In genomic region chrX:102166521-102166920, GRCm38 (mm10) we compare ENCODE assay signal across 12 mouse cellular contexts. TPM values are rescaled to one million over a fixed set of nuclear protein-coding genes. Genes with fewer than 3 reads are reported as not detected.
A peak's percentile ranks its signal among the peaks of the same experiment; 100 is the strongest.
DNase-seq lines count a peak whose midpoint lies in the region; ATAC-seq and TF ChIP-seq lines count a peak whose summit lies in the region.
"Had no signal": no experiment of that assay in that cellular context is flagged by ENCODE, and none has a peak within 500 bp of the region (broad histone marks: within the 10 kb centered on the region; RNA-seq: fewer than 3 reads in every experiment).

No protein-coding gene starts in this region.

- no peaks in the 10 kb centered on the region for H3K9me3 ChIP-seq in lung, embryonic 14.5 days (ENCODE audit: low read depth, low read length)
- H3K9me3 ChIP-seq in embryonic facial prominence, embryonic 10.5 days, result no peaks in the 10 kb centered on the region
- H3K9me3 ChIP-seq in neural tube, embryonic 15.5 days (replicated peaks), result no peaks in the 10 kb centered on the region
- H3K9me3 ChIP-seq in liver, embryonic 12.5 days (replicated peaks), result no peaks in the 10 kb centered on the region

- H3K27me3 ChIP-seq in lung, embryonic 14.5 days (ENCODE audit: insufficient read depth, low read length), result no peaks in the 10 kb centered on the region
- H3K27me3 ChIP-seq in embryonic facial prominence, embryonic 10.5 days (replicated peaks; ENCODE audit: low read depth, poor library complexity, severe bottlenecking), result peaks cover 62% of the 10 kb centered on the region
- H3K27me3 ChIP-seq in neural tube, embryonic 15.5 days (replicated peaks), result no peaks in the 10 kb centered on the region
- peaks cover 17% of the 10 kb centered on the region; the same call in 1 of the 2 replicates for H3K27me3 ChIP-seq in liver, embryonic 12.5 days (replicated peaks)
- H3K27me3 ChIP-seq in thymus, adult 2 months (ENCODE audit: control insufficient read depth, insufficient read depth, low read length), result no peaks in the 10 kb centered on the region

- no peak for ATAC-seq in lung, embryonic 14.5 days (ENCODE audit: insufficient read depth)
- ATAC-seq in neural tube, embryonic 15.5 days (ENCODE audit: low FRiP score), result no peak
- no peak for ATAC-seq in liver, embryonic 12.5 days

- no peak overlapping the region for H3K4me2 ChIP-seq in lung, embryonic 14.5 days
- H3K4me2 ChIP-seq in neural tube, embryonic 15.5 days, result no peak overlapping the region
- no peak overlapping the region for H3K4me2 ChIP-seq in liver, embryonic 12.5 days
- H3K4me2 ChIP-seq: liver, embryonic 11.5 days had no signal

- WGBS in lung, embryonic 14.5 days, result 53% methylated on average over 5 of the region's 5 CpGs
- WGBS in embryonic facial prominence, embryonic 10.5 days, result 36% methylated on average over 5 of the region's 5 CpGs
- WGBS in neural tube, embryonic 15.5 days, result 43% methylated on average over 5 of the region's 5 CpGs
- WGBS in liver, embryonic 12.5 days (ENCODE audit: insufficient replicate concordance), result 72% methylated on average over 5 of the region's 5 CpGs
- WGBS in thymus, adult 2 months, result 96% methylated on average over 5 of the region's 5 CpGs

- H3K4me1 ChIP-seq in lung, embryonic 14.5 days (ENCODE audit: insufficient read depth), result no peaks in the 10 kb centered on the region
- peaks cover 10% of the 10 kb centered on the region for H3K4me1 ChIP-seq in embryonic facial prominence, embryonic 10.5 days
- H3K4me1 ChIP-seq in neural tube, embryonic 15.5 days, result peaks cover 5% of the 10 kb centered on the region
- H3K4me1 ChIP-seq in liver, embryonic 12.5 days, result peaks cover 9% of the 10 kb centered on the region
- H3K4me1 ChIP-seq in thymus, adult 2 months (replicated peaks; ENCODE audit: control insufficient read depth, insufficient read depth, low read length), result no peaks in the 10 kb centered on the region

- TF ChIP-seq CTCF in lung, embryonic 14.5 days (IDR thresholded peaks at IDR 0.05; ENCODE audit: low read depth), result no peak
- no peak for TF ChIP-seq CTCF in layer of hippocampus, adult 2 months (conservative IDR thresholded peaks at IDR 0.05)
- TF ChIP-seq CTCF in thymus, adult 2 months (IDR thresholded peaks at IDR 0.05; ENCODE audit: borderline replicate concordance, control insufficient read depth, extremely low read depth, insufficient read depth, low read length, poor library complexity), result no peak

- H3K36me3 ChIP-seq in lung, embryonic 14.5 days (ENCODE audit: insufficient read depth), result no peaks in the 10 kb centered on the region
- no peaks in the 10 kb centered on the region for H3K36me3 ChIP-seq in embryonic facial prominence, embryonic 10.5 days (replicated peaks)
- no peaks in the 10 kb centered on the region for H3K36me3 ChIP-seq in neural tube, embryonic 15.5 days
- no peaks in the 10 kb centered on the region for H3K36me3 ChIP-seq in liver, embryonic 12.5 days
- no peaks in the 10 kb centered on the region for H3K36me3 ChIP-seq in thymus, adult 2 months (ENCODE audit: control insufficient read depth, insufficient read depth, low read length)

- H3K27ac ChIP-seq in lung, embryonic 14.5 days (ENCODE audit: low read depth), result 0 out of 2 replicates have a peak overlapping the region, but pooled peaks have one; percentile 24
- peak overlapping the region; percentile 74 for H3K27ac ChIP-seq in embryonic facial prominence, embryonic 10.5 days (replicated peaks)
- H3K27ac ChIP-seq in layer of hippocampus, adult 2 months, result peak overlapping the region; percentile 76
- 0 out of 2 replicates have a peak overlapping the region, but pooled peaks have one; percentile 23 for H3K27ac ChIP-seq in neural tube, embryonic 15.5 days (replicated peaks)
- H3K27ac ChIP-seq in liver, embryonic 12.5 days, result no peak overlapping the region
- H3K27ac ChIP-seq in thymus, adult 2 months (ENCODE audit: control insufficient read depth, insufficient read depth, low read length), result no peak overlapping the region

- DNase-seq in lung, embryonic 14.5 days, result no peak
- no peak for DNase-seq in lung, adult 18-20 months
- DNase-seq in embryonic facial prominence, embryonic 10.5 days (ENCODE audit: low spot score), result no peak
- DNase-seq in layer of hippocampus, adult 2 months (ENCODE audit: low spot score in 2 of 2), result peak; percentile 25 to 57
- no peak for DNase-seq in adrenal gland, postnatal 10 days
- DNase-seq in thymus, adult 2 months, result no peak
- DNase-seq: heart, postnatal 4 days; kidney, postnatal 36 days; right cerebral cortex, adult 18-20 months had no signal

- no peak for TF ChIP-seq POLR2A in thymus, adult 2 months (IDR thresholded peaks at IDR 0.05; ENCODE audit: control insufficient read depth, extremely low read depth, insufficient read depth, low read length, poor library complexity)

- H3K4me3 ChIP-seq in lung, embryonic 14.5 days (ENCODE audit: low read depth, low read length), result no peak overlapping the region
- no peak overlapping the region for H3K4me3 ChIP-seq in embryonic facial prominence, embryonic 10.5 days
- H3K4me3 ChIP-seq in layer of hippocampus, adult 2 months, result no peak overlapping the region
- no peak overlapping the region for H3K4me3 ChIP-seq in neural tube, embryonic 15.5 days (replicated peaks)
- H3K4me3 ChIP-seq in liver, embryonic 12.5 days, result no peak overlapping the region
- H3K4me3 ChIP-seq in thymus, adult 2 months (ENCODE audit: control insufficient read depth, insufficient read depth, low read length), result no peak overlapping the region

- no peak overlapping the region for H3K9ac ChIP-seq in lung, embryonic 14.5 days
- H3K9ac ChIP-seq in neural tube, embryonic 15.5 days (replicated peaks), result no peak overlapping the region
- H3K9ac ChIP-seq in liver, embryonic 12.5 days, result no peak overlapping the region

RNA-seq across cellular contexts. Expression of gene Ercc6l, which starts 9.6 kb away (rescaled TPM):
- 22.6 and 23.8 TPM in 2 replicates for polyA plus RNA-seq in lung, embryonic 14.5 days (2014; fragmentation: Nextera tagmentation; extraction: Ambion mirVana)
- polyA plus RNA-seq in embryonic facial prominence, embryonic 10.5 days (2016; fragmentation: Nextera tagmentation; extraction: Ambion mirVana), result 23.2 and 23.6 TPM in 2 replicates
- under 1 TPM; 0.12 to 0.23 TPM for total RNA-seq in layer of hippocampus, adult 2 months (2021)
- 1.1 and 3.4 TPM in 2 replicates for polyA plus RNA-seq in neural tube, embryonic 15.5 days (2015; fragmentation: Nextera tagmentation; extraction: Ambion mirVana)
- 1 to 10 TPM; 2.4 to 3.1 TPM for total RNA-seq in adrenal gland, postnatal 10 days (2021)
- polyA plus RNA-seq in liver, embryonic 12.5 days (2016; fragmentation: Nextera tagmentation; extraction: Ambion mirVana), result 16.1 and 17.0 TPM in 2 replicates
- 2.9 and 3.6 TPM in 2 replicates for polyA plus RNA-seq in thymus, adult 2 months (2012; rRNA removed)

RNA-seq across cellular contexts. Expression of gene Rps4x, which starts 22.7 kb away (rescaled TPM):
- polyA plus RNA-seq in lung, embryonic 14.5 days (2014; fragmentation: Nextera tagmentation; extraction: Ambion mirVana), result 977 and 1,016 TPM in 2 replicates
- polyA plus RNA-seq in embryonic facial prominence, embryonic 10.5 days (2016; fragmentation: Nextera tagmentation; extraction: Ambion mirVana), result 702 and 707 TPM in 2 replicates
- total RNA-seq in layer of hippocampus, adult 2 months (2021), result 100 to 1,000 TPM; 416 to 499 TPM
- polyA plus RNA-seq in neural tube, embryonic 15.5 days (2015; fragmentation: Nextera tagmentation; extraction: Ambion mirVana), result 357 and 446 TPM in 2 replicates
- total RNA-seq in adrenal gland, postnatal 10 days (2021), result 1,000 to 10,000 TPM; 1,082 to 1,181 TPM
- 627 and 649 TPM in 2 replicates for polyA plus RNA-seq in liver, embryonic 12.5 days (2016; fragmentation: Nextera tagmentation; extraction: Ambion mirVana)
- polyA plus RNA-seq in thymus, adult 2 months (2012; rRNA removed), result 580 and 621 TPM in 2 replicates

RNA-seq across cellular contexts. Expression of gene Pin4, which starts 47.3 kb away (rescaled TPM):
- polyA plus RNA-seq in lung, embryonic 14.5 days (2014; fragmentation: Nextera tagmentation; extraction: Ambion mirVana), result 70.3 and 71.0 TPM in 2 replicates
- polyA plus RNA-seq in embryonic facial prominence, embryonic 10.5 days (2016; fragmentation: Nextera tagmentation; extraction: Ambion mirVana), result 86.5 and 92.1 TPM in 2 replicates
- total RNA-seq in layer of hippocampus, adult 2 months (2021), result 10 to 100 TPM; 25.0 to 34.5 TPM
- 69.9 and 71.6 TPM in 2 replicates for polyA plus RNA-seq in neural tube, embryonic 15.5 days (2015; fragmentation: Nextera tagmentation; extraction: Ambion mirVana)
- total RNA-seq in adrenal gland, postnatal 10 days (2021), result 10 to 100 TPM; 48.1 to 51.6 TPM
- 52.7 and 65.9 TPM in 2 replicates for polyA plus RNA-seq in liver, embryonic 12.5 days (2016; fragmentation: Nextera tagmentation; extraction: Ambion mirVana)
- 1.6 and 2.1 TPM in 2 replicates for polyA plus RNA-seq in thymus, adult 2 months (2012; rRNA removed)

Comparison
In these comparisons a context has a peak if more than half of its experiments do, and no peak if none do; other contexts are left out.
1. DNase-seq: peak in layer of hippocampus, adult 2 months (2 of 2); none in lung, embryonic 14.5 days (single experiment), lung, adult 18-20 months (0 of 2), embryonic facial prominence, embryonic 10.5 days (single experiment), adrenal gland, postnatal 10 days (single experiment) and thymus, adult 2 months (single experiment).
2. H3K27ac ChIP-seq: peak in lung, embryonic 14.5 days (single experiment), embryonic facial prominence, embryonic 10.5 days (single experiment), layer of hippocampus, adult 2 months (single experiment) and neural tube, embryonic 15.5 days (single experiment); none in liver, embryonic 12.5 days (single experiment) and thymus, adult 2 months (single experiment).
3. RNA of gene Pin4, which starts 47.3 kb away (polyA plus RNA-seq): 86.5 to 92.1 TPM in embryonic facial prominence, embryonic 10.5 days, 70.3 to 71.0 TPM in lung, embryonic 14.5 days, 69.9 to 71.6 TPM in neural tube, embryonic 15.5 days and 52.7 to 65.9 TPM in liver, embryonic 12.5 days; 1.6 to 2.1 TPM in thymus, adult 2 months; every median in the first group is over 10 times any median in the second.